Mouse (Mus musculus) adrenal gland (tissue): Measurements from ENCODE around the gene Gstp2.
"Not testable (repeated sequence)": the region's sequence is repeated elsewhere in the genome, so short reads cannot be mapped to it uniquely, and the experiment has no call there.

ENCODE experiments used
- intact Hi-C: fragments of 180-260 bp; cut with DNase I; formaldehyde crosslinking; loops from one replicate; pipeline ENCODE4 v1.15.1; 2025

Gene Gstp2

GRCm38 (mm10) chr19:4070756-4071155 is 24.9 kb upstream of the Gstp2 start:
- intact Hi-C loops, result no loop called here

GRCm38 (mm10) chr19:4070311-4070710 is 24.5 kb upstream of the Gstp2 start:
- intact Hi-C loops, result no loop called here

GRCm38 (mm10) chr19:4068717-4069410 is 23.0 kb upstream of the Gstp2 start:
- intact Hi-C loops, result no loop called here

- intact Hi-C loops, result not testable (repeated sequence)
Measured at GRCm38 (mm10) chr19:4068242-4068641, 22.4 kb upstream of the Gstp2 start.

GRCm38 (mm10) chr19:4066877-4067276 is 21.1 kb upstream of the Gstp2 start:
- intact Hi-C loops, result no loop called here

GRCm38 (mm10) chr19:4066280-4066679 is 20.5 kb upstream of the Gstp2 start:
- intact Hi-C loops, result no loop called here

- intact Hi-C loops, result not testable (repeated sequence)
Measured at GRCm38 (mm10) chr19:4064501-4064900, 18.7 kb upstream of the Gstp2 start.

GRCm38 (mm10) chr19:4063357-4063756 is 17.5 kb upstream of the Gstp2 start:
- intact Hi-C loops, result not testable (repeated sequence)

GRCm38 (mm10) chr19:4060899-4061465 is 15.2 kb upstream of the Gstp2 start:
- intact Hi-C loops, result no loop called here

GRCm38 (mm10) chr19:4060044-4060898 is 14.4 kb upstream of the Gstp2 start:
- intact Hi-C loops, result not testable (repeated sequence)

GRCm38 (mm10) chr19:4059069-4059740 is 13.4 kb upstream of the Gstp2 start, which contains the start of gene Gstp3:
TSS of gene Gstp3 (minus strand) at chr19:4059569.
- intact Hi-C loops, result no loop called here

- intact Hi-C loops, result no loop called here
Measured at GRCm38 (mm10) chr19:4058581-4058980, 12.8 kb upstream of the Gstp2 start.

- intact Hi-C loops, result no loop called here
Measured at GRCm38 (mm10) chr19:4057962-4058361, 12.1 kb upstream of the Gstp2 start.

GRCm38 (mm10) chr19:4057389-4057788 is 11.6 kb upstream of the Gstp2 start:
- intact Hi-C loops, result no loop called here

GRCm38 (mm10) chr19:4056727-4057126 is 10.9 kb upstream of the Gstp2 start:
- intact Hi-C loops, result no loop called here

- intact Hi-C loops, result no loop called here
Measured at GRCm38 (mm10) chr19:4055947-4056693, 10.3 kb upstream of the Gstp2 start.

GRCm38 (mm10) chr19:4055216-4055946 is 9.6 kb upstream of the Gstp2 start:
- intact Hi-C loops, result no loop called here

- intact Hi-C loops, result loop anchor here (5.0 kb wide), 1 partner anchor 33 kb away; no protein-coding TSS in a partner anchor
Measured at GRCm38 (mm10) chr19:4054613-4055012, 8.8 kb upstream of the Gstp2 start.

- intact Hi-C loops, result loop anchor here (5.0 kb wide), 1 partner anchor 35 kb away; no protein-coding TSS in a partner anchor
Measured at GRCm38 (mm10) chr19:4052516-4053030, 6.8 kb upstream of the Gstp2 start.
